Comparison of ENCODE assay signal across 8 mouse cellular contexts in genomic region chr3:148986894-148987590, GRCm38 (mm10). TPM values are rescaled to one million over a fixed set of nuclear protein-coding genes. Genes with fewer than 3 reads are reported as not detected.
DNase-seq lines count a peak whose midpoint lies in the region; ATAC-seq and TF ChIP-seq lines count a peak whose summit lies in the region.

No protein-coding gene starts in this region.

- no peaks in the 10 kb centered on the region for H3K27me3 ChIP-seq in heart, embryonic 12.5 days (replicated peaks)
- no peaks in the 10 kb centered on the region for H3K27me3 ChIP-seq in Patski
- no peaks in the 10 kb centered on the region for H3K27me3 ChIP-seq in kidney, adult 2 months (replicated peaks; ENCODE audit: control insufficient read depth, insufficient read depth, low read length)
- H3K27me3 ChIP-seq in megakaryocyte, embryonic 14.5 days (replicated peaks), result peaks cover 56% of the 10 kb centered on the region

- H3K4me2 ChIP-seq in heart, embryonic 12.5 days, result peak overlapping the region; percentile 94

- no peak for TF ChIP-seq POLR2A in kidney, adult 2 months (IDR thresholded peaks at IDR 0.05; ENCODE audit: low read depth, low read length)

- H3K9me3 ChIP-seq in heart, embryonic 12.5 days (replicated peaks), result no peaks in the 10 kb centered on the region
- H3K9me3 ChIP-seq in megakaryocyte, embryonic 14.5 days, result no peaks in the 10 kb centered on the region

- peak overlapping the region; percentile 94 for H3K9ac ChIP-seq in heart, embryonic 12.5 days

- under 1% methylated on average over 27 of the region's 27 CpGs for WGBS in heart, embryonic 12.5 days
- WGBS in kidney, adult 2 months, result 2% methylated on average over 27 of the region's 27 CpGs

- H3K4me3 ChIP-seq in heart, embryonic 12.5 days, result peak overlapping the region; percentile 65
- peak overlapping the region; percentile 80 for H3K4me3 ChIP-seq in kidney, adult 2 months (ENCODE audit: insufficient read depth, low read depth, low read length)
- H3K4me3 ChIP-seq in megakaryocyte, embryonic 14.5 days (replicated peaks), result peak overlapping the region; percentile 96

- in situ Hi-C loops in Patski (cut with MboI; ENCODE audit: low pct_unique_long_range_greater_than_20kb), result loop anchor here (5.0 to 25.0 kb wide), 6 partner anchors 250 to 2000 kb away; no protein-coding TSS in a partner anchor

- no peak for TF ChIP-seq CTCF in Patski (IDR thresholded peaks at IDR 0.05)
- no peak for TF ChIP-seq CTCF in kidney, adult 2 months (conservative IDR thresholded peaks at IDR 0.05; ENCODE audit: insufficient read depth, insufficient read length, low read depth, low read length)

- no peaks in the 10 kb centered on the region for H3K36me3 ChIP-seq in heart, embryonic 12.5 days
- no peaks in the 10 kb centered on the region for H3K36me3 ChIP-seq in kidney, adult 2 months (ENCODE audit: control insufficient read depth, insufficient read depth, low read length)
- H3K36me3 ChIP-seq in megakaryocyte, embryonic 14.5 days (replicated peaks; ENCODE audit: low read length), result no peaks in the 10 kb centered on the region

- no peak for DNase-seq in heart, postnatal 36 days
- DNase-seq in Patski (ENCODE audit: low read depth, low spot score), result no peak
- peak; percentile 44 for DNase-seq in kidney, adult 2 months
- DNase-seq in testis, postnatal 10 days (ENCODE audit: low spot score), result peak; percentile 52
- no peak for DNase-seq in layer of hippocampus, adult 9-10 months (ENCODE audit: low spot score)

- peaks cover 30% of the 10 kb centered on the region for H3K4me1 ChIP-seq in heart, embryonic 12.5 days (replicated peaks)
- H3K4me1 ChIP-seq in kidney, adult 2 months (ENCODE audit: control insufficient read depth, insufficient read depth, low read length), result peaks cover 14% of the 10 kb centered on the region
- H3K4me1 ChIP-seq in megakaryocyte, embryonic 14.5 days, result peaks cover 53% of the 10 kb centered on the region

- POLR2A ChIA-PET in Patski (lab: Charles Lee), result no interaction called here

- CTCF ChIA-PET in Patski (lab: Charles Lee), result interaction anchor here (0.8 to 2.2 kb wide), 5 partner anchors 21 to 984 kb away, joined by 3 to 6 read pairs (median 3); no protein-coding TSS in a partner anchor

- intact Hi-C loops in heart, postnatal 36 days (cut with DNase I), result loop anchor here (2.0 to 10.0 kb wide), 6 partner anchors 80 to 645 kb away; no protein-coding TSS in a partner anchor

- ATAC-seq in heart, embryonic 12.5 days (ENCODE audit: insufficient number of reproducible peaks, low FRiP score), result peak; percentile 7; the same call in 1 of the 2 replicates
- peak; percentile 4 for ATAC-seq in Patski
- 0 out of 2 replicates have a peak, but pooled peaks have one; percentile 49 for ATAC-seq in erythroid progenitor cell, adult 5-6 weeks (replicated peaks; ENCODE audit: low FRiP score, poor library complexity, severe bottlenecking)

- peak overlapping the region; percentile 97 for H3K27ac ChIP-seq in heart, embryonic 12.5 days (ENCODE audit: poor library complexity, severe bottlenecking)
- peak overlapping the region; percentile 24 for H3K27ac ChIP-seq in kidney, adult 2 months (ENCODE audit: insufficient read depth, low read depth, low read length)

RNA-seq across cellular contexts. Expression of gene Adgrl2, which starts 3.3 kb away (rescaled TPM):
- polyA plus RNA-seq in heart, embryonic 12.5 days (2016; fragmentation: Nextera tagmentation; extraction: Ambion mirVana), result 48.1 and 52.2 TPM in 2 replicates
- total RNA-seq in heart, postnatal 36 days (2021), result 10 to 100 TPM; 51.6 to 56.1 TPM
- polyA plus RNA-seq in Patski (2021), result 107 TPM
- 2.2 and 6.7 TPM in 2 replicates for total RNA-seq in erythroid progenitor cell, adult 5-6 weeks (2015; ENCODE audit: low replicate concordance)
- total RNA-seq in erythroid progenitor cell, adult 5-6 weeks (2017; ENCODE audit: low replicate concordance), result 1.2 and 1.8 TPM in 2 replicates
- 22.4 and 25.7 TPM in 2 replicates for polyA plus RNA-seq in kidney, adult 2 months (2012; rRNA removed)
- polyA plus RNA-seq in megakaryocyte, embryonic 14.5 days (2012; ENCODE audit: insufficient read depth, low replicate concordance), result 5.4 and 12.3 TPM in 2 replicates

Comparison
In these comparisons a context has a peak if more than half of its experiments do, and no peak if none do; other contexts are left out.
1. DNase-seq: peak in kidney, adult 2 months (single experiment) and testis, postnatal 10 days (single experiment); none in heart, postnatal 36 days (0 of 2), Patski (single experiment) and layer of hippocampus, adult 9-10 months (single experiment).
2. Peak in every context shown above with its lines, with median percentiles within 50 percentile points of each other: ATAC-seq and H3K4me3 ChIP-seq.